Mouse (Mus musculus) forebrain, embryonic 10.5 days (tissue): Measurements from ENCODE around the gene Drd5. TPM values are rescaled to one million over a fixed set of nuclear protein-coding genes. Genes with fewer than 3 reads are reported as not detected.
A peak's percentile ranks its signal among the peaks of the same experiment; 100 is the strongest.

Experiments
- DNase-seq: peaks from one replicate; pipeline ENCODE4 v3.0.0-alpha.2; 2017; ENCODE audit warnings: low spot score; ENCODE audit errors: extremely low spot score
- H3K27ac ChIP-seq: fragments of 300-500 bp; sonication (generic); 2 replicates; pipeline ENCODE4 v1.5.1; 2016; ENCODE audit warnings: mild to moderate bottlenecking
- H3K27me3 ChIP-seq: fragments of 300-500 bp; sonication (generic); 2 replicates; pipeline ENCODE4 v1.6.1; 2016; ENCODE audit warnings: mild to moderate bottlenecking; ENCODE audit not compliant: poor library complexity, severe bottlenecking
- H3K36me3 ChIP-seq: fragments of 300-500 bp; sonication (generic); replicated peaks from 2 replicates; pipeline ENCODE4 v1.6.1; 2016; ENCODE audit warnings: mild to moderate bottlenecking, moderate library complexity
- H3K4me1 ChIP-seq: fragments of 300-500 bp; sonication (generic); 2 replicates; pipeline ENCODE4 v1.6.1; 2016
- H3K4me3 ChIP-seq: fragments of 300-500 bp; sonication (generic); 2 replicates; pipeline ENCODE4 v1.5.1; 2016; ENCODE audit warnings: mild to moderate bottlenecking, moderate library complexity
- H3K9me3 ChIP-seq: fragments of 300-500 bp; sonication (generic); 2 replicates; pipeline ENCODE4 v1.6.1; 2016; ENCODE audit warnings: mild to moderate bottlenecking, moderate library complexity
- WGBS: fragments of 180-500 bp; shearing (Covaris S2); methylation state at CpG from one replicate; pipeline ENCODE4 v1.1.7; 2016; 5-methylcytosine and 5-hydroxymethylcytosine counted together
- polyA plus RNA-seq: library from polyadenylated mRNA; unstranded; fragments of >200 nt; fragmentation: Nextera tagmentation; extraction: Ambion mirVana; gene quantifications from 2 replicates; pipeline ENCODE4 v1.2.1, GENCODE M21; 2016

The Drd5 gene
- polyA plus RNA-seq = 0.05 TPM in 1 of 2 replicates, not detected in the other

- Histone ChIP-seq H3K9me3 (no peaks in the 10 kb centered on the region), H3K27ac (no peak within 1 kb of the TSS), H3K4me1 (peaks cover 11% of the 10 kb centered on the region), H3K4me3 (peak within 1 kb of the TSS; percentile 59), H3K36me3 (no peaks in the 10 kb centered on the region), H3K27me3 (peaks cover 71% of the 10 kb centered on the region)
- DNase-seq = no peak
- WGBS = 2% methylated on average over 67 of the region's 67 CpGs
Measured at GRCm38 (mm10) chr5:38318966-38319786, at the start of gene Drd5. Gene Drd5 (plus strand): TSS chr5:38319367.

GRCm38 (mm10) chr5:38270942-38271341, 48.2 kb upstream of the Drd5 start:
- H3K36me3 ChIP-seq = peaks cover 53% of the 10 kb centered on the region
- H3K27me3 ChIP-seq = peaks cover 32% of the 10 kb centered on the region
- H3K9me3 ChIP-seq = no peaks in the 10 kb centered on the region
- no peak overlapping the region for H3K27ac ChIP-seq
- H3K4me1 ChIP-seq = peaks cover 8% of the 10 kb centered on the region
- DNase-seq = no peak
- WGBS = 93% methylated on average over 3 of the region's 3 CpGs
- no peak overlapping the region for H3K4me3 ChIP-seq

GRCm38 (mm10) chr5:38273831-38274230, 45.3 kb upstream of the Drd5 start:
- Histone ChIP-seq H3K9me3 (no peaks in the 10 kb centered on the region), H3K27ac (no peak overlapping the region), H3K4me3 (no peak overlapping the region), H3K36me3 (peaks cover 26% of the 10 kb centered on the region), H3K27me3 (peaks cover 61% of the 10 kb centered on the region), H3K4me1 (peaks cover 32% of the 10 kb centered on the region)
- WGBS = 93% methylated on average over 4 of the region's 4 CpGs
- DNase-seq = no peak

DNA sequence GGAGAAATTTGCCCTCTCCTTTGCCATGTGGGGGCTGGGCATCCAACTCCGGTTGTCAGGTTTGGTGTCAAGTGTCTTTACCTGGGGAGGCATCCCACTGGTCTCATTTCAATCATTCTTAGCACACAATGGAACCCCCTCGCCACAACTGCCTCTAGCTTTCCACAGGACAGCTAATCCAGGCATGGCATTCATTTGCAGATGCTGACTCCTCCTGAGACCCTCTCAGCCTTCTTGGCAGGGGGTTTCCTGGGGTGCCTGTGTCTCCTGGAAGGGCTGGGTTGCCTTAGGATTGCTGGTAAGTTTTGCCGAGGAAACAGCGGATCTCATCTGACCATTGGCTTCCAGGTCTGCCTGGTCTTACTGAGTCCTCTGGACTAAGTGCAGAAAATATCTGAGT, 43.4 kb upstream of the Drd5 start, which contains the start of gene Otop1:
Gene Otop1 (plus strand): TSS at position 202 of the 400 bp plus-strand sequence.
- no peak for DNase-seq
- peak within 1 kb of the TSS; percentile 45 for H3K4me3 ChIP-seq

DNA sequence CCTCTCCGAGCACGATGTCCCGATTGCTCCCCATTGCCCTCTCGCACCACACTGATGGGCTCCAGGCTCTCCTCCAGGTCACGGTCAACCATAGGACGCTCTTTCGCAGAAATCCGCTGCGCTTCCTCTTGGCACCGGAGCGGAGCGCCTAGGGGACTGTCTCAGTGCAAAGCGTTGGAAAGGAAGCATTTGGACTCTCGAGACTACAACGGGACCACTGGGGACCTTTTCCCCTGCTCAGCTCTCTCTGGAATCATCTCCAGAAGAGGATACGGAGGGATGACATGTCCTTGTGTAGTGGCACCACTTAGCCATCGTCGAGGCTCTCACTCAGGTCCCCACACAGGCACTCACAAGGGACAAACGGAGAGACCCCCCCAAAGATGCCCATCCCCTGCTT, 42.7 kb upstream of the Drd5 start:
- no peak for DNase-seq
- H3K9me3 ChIP-seq = no peaks in the 10 kb centered on the region
- H3K36me3 ChIP-seq = peaks cover 4% of the 10 kb centered on the region
- H3K27ac ChIP-seq = no peak overlapping the region
- H3K4me3 ChIP-seq = peak overlapping the region; percentile 45
- peaks cover 32% of the 10 kb centered on the region for H3K4me1 ChIP-seq
- WGBS = under 1% methylated on average over 19 of the region's 19 CpGs
- peaks cover 82% of the 10 kb centered on the region for H3K27me3 ChIP-seq

More for the DNA sequence above, 43.4 kb upstream of the Drd5 start, which contains the start of gene Otop1:
- under 1% methylated on average over 4 of the region's 4 CpGs for WGBS
- Histone ChIP-seq H3K27ac (no peak within 1 kb of the TSS), H3K4me1 (peaks cover 32% of the 10 kb centered on the region), H3K9me3 (no peaks in the 10 kb centered on the region), H3K27me3 (peaks cover 80% of the 10 kb centered on the region), H3K36me3 (peaks cover 9% of the 10 kb centered on the region)

DNA sequence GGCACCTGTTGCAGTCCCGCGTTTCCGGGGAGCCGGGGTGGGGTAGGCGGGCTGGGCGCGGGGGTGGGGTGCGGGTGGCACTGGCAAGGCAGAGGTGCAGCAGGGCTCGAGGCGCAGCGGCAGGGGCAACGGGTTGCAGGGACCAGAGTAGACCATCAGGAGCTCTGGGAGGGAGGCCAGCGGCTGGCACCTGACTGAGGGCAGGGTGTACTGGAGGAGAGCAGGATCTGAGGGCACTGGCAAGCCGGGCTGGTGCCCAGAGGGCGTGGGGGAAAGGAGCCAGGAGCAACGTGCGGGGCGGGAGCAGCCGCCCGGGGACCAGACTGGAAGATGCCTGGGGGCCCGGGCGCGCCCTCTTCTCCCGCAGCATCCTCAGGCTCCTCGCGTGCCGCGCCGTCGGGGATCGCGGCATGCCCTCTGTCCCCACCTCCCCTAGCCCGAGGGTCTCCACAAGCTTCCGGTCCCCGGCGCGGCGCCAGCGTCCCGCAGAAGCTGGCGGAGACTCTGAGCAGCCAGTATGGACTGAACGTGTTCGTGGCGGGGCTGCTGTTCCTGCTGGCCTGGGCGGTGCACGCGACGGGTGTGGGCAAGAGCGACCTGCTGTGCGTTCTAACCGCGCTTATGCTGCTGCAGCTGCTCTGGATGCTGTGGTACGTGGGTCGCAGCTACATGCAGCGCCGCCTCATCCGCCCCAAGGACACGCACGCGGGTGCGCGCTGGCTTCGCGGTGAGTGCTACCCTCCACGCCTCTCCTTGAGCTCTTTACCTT, 41.9 kb upstream of the Drd5 start:
- Histone ChIP-seq H3K27me3 (peaks cover 82% of the 10 kb centered on the region), H3K4me3 (peak overlapping the region; percentile 45), H3K36me3 (no peaks in the 10 kb centered on the region), H3K9me3 (no peaks in the 10 kb centered on the region), H3K4me1 (peaks cover 32% of the 10 kb centered on the region), H3K27ac (no peak overlapping the region)
- WGBS = 2% methylated on average over 65 of the region's 65 CpGs
- peak; percentile 34 for DNase-seq

GRCm38 (mm10) chr5:38277936-38278600, 41.1 kb upstream of the Drd5 start:
- H3K9me3 ChIP-seq = no peaks in the 10 kb centered on the region
- peaks cover 78% of the 10 kb centered on the region for H3K27me3 ChIP-seq
- 20% methylated on average over 12 of the region's 12 CpGs for WGBS
- peak; percentile 24 for DNase-seq
- peak overlapping the region; percentile 45; the same call in 1 of the 2 replicates for H3K4me3 ChIP-seq
- H3K27ac ChIP-seq = no peak overlapping the region
- H3K4me1 ChIP-seq = peaks cover 32% of the 10 kb centered on the region
- H3K36me3 ChIP-seq = no peaks in the 10 kb centered on the region

DNA sequence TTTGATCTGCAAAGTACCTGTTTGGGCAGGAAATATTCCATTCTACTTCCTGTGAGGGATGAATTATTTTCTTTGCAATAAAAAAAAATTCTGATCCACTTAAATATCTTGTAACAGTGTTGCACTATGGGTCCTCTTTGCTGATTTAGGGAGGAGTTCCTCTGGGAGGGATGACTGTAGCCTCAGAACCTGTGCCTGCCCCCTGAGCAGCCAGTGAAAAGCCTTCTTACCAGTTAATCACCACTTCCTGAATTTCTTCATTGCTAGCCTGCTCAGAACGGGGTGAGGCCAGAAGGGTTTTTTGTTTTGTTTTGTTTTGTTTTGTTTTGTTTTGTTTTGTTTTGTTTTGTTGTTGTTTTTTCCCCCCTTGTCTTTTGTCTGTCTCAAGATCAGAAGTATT, 39.1 kb upstream of the Drd5 start:
- Histone ChIP-seq H3K27me3 (peaks cover 58% of the 10 kb centered on the region), H3K36me3 (no peaks in the 10 kb centered on the region), H3K4me3 (no peak overlapping the region), H3K9me3 (no peaks in the 10 kb centered on the region), H3K4me1 (peaks cover 32% of the 10 kb centered on the region), H3K27ac (no peak overlapping the region)
- WGBS = 35% methylated on average over 1 of the region's 1 CpGs
- DNase-seq = no peak

- Histone ChIP-seq H3K4me3 (no peak overlapping the region), H3K9me3 (no peaks in the 10 kb centered on the region), H3K4me1 (no peaks in the 10 kb centered on the region), H3K27me3 (peaks cover 2% of the 10 kb centered on the region; the same call in 1 of the 2 replicates), H3K36me3 (no peaks in the 10 kb centered on the region), H3K27ac (no peak overlapping the region)
- 80% methylated on average over 9 of the region's 9 CpGs for WGBS
- no peak for DNase-seq
Measured at GRCm38 (mm10) chr5:38285724-38286123, 33.4 kb upstream of the Drd5 start.

- Histone ChIP-seq H3K27me3 (no peaks in the 10 kb centered on the region), H3K4me1 (no peaks in the 10 kb centered on the region), H3K27ac (no peak overlapping the region), H3K9me3 (no peaks in the 10 kb centered on the region), H3K36me3 (no peaks in the 10 kb centered on the region), H3K4me3 (no peak overlapping the region)
- no peak for DNase-seq
- 88% methylated on average over 3 of the region's 3 CpGs for WGBS
Measured at GRCm38 (mm10) chr5:38288476-38288875, 30.7 kb upstream of the Drd5 start.

DNA sequence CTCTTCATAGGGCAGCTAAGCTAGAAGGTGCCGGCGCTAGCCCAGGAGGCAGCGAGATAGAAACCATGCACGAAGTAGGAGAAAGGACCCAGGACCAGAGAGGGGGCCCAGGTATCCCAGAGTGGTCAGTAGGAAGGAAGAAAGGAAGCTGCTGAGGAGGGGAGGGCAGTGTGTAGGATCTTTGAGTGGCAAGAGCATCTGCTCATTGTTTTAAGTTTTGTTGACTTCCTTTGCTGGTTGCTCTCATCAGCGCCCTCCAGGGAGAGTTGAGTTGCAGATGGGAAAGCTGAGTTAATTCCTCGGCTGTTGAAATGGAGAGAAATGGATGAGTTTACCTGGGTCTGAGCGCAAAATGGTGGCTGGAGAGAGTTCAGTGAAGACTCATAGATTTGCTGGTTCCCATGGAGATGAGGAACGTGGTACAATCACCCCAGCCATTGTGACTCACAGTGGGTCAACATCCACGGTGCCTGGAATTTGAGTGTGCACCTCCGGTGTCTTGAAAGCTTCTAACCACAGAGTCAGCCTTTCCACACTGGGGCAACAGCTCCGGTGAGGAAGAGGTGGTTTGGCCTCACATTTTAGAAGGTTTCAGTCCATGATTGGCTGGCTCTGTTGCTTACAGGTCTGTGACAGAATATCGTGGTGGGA, 17.3 kb upstream of the Drd5 start:
- Histone ChIP-seq H3K4me1 (peaks cover 3% of the 10 kb centered on the region; the same call in 1 of the 2 replicates), H3K9me3 (no peaks in the 10 kb centered on the region), H3K27ac (no peak overlapping the region), H3K36me3 (no peaks in the 10 kb centered on the region), H3K27me3 (no peaks in the 10 kb centered on the region), H3K4me3 (no peak overlapping the region)
- no peak for DNase-seq
- 91% methylated on average over 12 of the region's 12 CpGs for WGBS

DNA sequence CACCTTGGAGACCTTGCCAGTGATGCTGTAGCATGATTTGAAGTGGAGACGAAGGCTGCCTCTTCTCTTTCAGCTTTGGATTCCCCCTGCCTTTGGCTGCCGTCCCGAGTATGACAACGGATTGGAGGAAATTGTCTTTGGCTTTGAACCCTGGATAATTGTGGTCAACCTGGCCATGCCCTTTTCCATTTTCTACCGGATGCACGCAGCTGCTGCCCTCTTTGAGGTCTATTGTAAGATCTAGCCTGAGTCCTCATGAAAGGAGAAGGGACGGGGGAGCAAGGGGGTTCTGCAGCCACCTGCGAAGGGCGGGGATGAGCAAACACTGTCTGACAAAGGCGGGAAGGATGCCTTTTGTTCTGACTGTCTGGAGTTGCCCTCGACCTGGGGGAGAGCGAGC, 16.5 kb upstream of the Drd5 start:
- DNase-seq = no peak
- H3K36me3 ChIP-seq = no peaks in the 10 kb centered on the region

More for the DNA sequence above, 16.5 kb upstream of the Drd5 start:
- Histone ChIP-seq H3K4me1 (peaks cover 3% of the 10 kb centered on the region; the same call in 1 of the 2 replicates), H3K27ac (no peak overlapping the region), H3K4me3 (no peak overlapping the region), H3K9me3 (no peaks in the 10 kb centered on the region), H3K27me3 (no peaks in the 10 kb centered on the region)
- 41% methylated on average over 12 of the region's 12 CpGs for WGBS
